Mouse (Mus musculus) heart, adult 18-20 months (tissue): Measurements from ENCODE around the gene Ube2j2. TPM values are rescaled to one million over a fixed set of nuclear protein-coding genes. Genes with fewer than 3 reads are reported as not detected.

Experiments used
- DNase-seq, 2 experiments: peaks; one replicate each; pipeline ENCODE4 v3.0.0; 2021 to 2022; ENCODE audit warnings: mixed read lengths in 1 of 2
- long read RNA-seq, 2 experiments: library from polyadenylated mRNA; stranded (forward); transcript quantifications; one replicate each; pipeline ENCODE4 v2.0.0; 2021
- total RNA-seq, 2 experiments: library from RNA; stranded (reverse); gene quantifications; 2 replicates each; pipeline ENCODE4 v1.2.3; 2021

Ube2j2 gene
- 10 to 100 TPM; 53.0 to 55.9 TPM for total RNA-seq
- long read RNA-seq, experiment 1, transcript Ube2j2-213 (7 exons, 3,339 nt), result minor isoform, 8 of 44 reads
- long read RNA-seq, experiment 1, transcript Ube2j2-201 (8 exons, 3,483 nt), result major isoform, 14 of 44 reads
- long read RNA-seq, experiment 1, transcript Ube2j2-205 (8 exons, 1,434 nt), result minor isoform, 6 of 44 reads
- long read RNA-seq, experiment 1, transcript Ube2j2-202 (7 exons, 1,309 nt), result minor isoform, 6 of 44 reads
- long read RNA-seq, experiment 1, partial matches to known transcripts, result 0 of 44 reads
- long read RNA-seq, experiment 1, other reads (novel, unspliced or antisense), result 10 of 44 reads
- long read RNA-seq, experiment 2, transcript Ube2j2-213 (7 exons, 3,339 nt), result minor isoform, 7 of 31 reads
- long read RNA-seq, experiment 2, transcript Ube2j2-201 (8 exons, 3,483 nt), result major isoform, 9 of 31 reads
- long read RNA-seq, experiment 2, partial matches to known transcripts, result 2 of 31 reads
- long read RNA-seq, experiment 2, other reads (novel, unspliced or antisense), result 5 of 31 reads

DNA sequence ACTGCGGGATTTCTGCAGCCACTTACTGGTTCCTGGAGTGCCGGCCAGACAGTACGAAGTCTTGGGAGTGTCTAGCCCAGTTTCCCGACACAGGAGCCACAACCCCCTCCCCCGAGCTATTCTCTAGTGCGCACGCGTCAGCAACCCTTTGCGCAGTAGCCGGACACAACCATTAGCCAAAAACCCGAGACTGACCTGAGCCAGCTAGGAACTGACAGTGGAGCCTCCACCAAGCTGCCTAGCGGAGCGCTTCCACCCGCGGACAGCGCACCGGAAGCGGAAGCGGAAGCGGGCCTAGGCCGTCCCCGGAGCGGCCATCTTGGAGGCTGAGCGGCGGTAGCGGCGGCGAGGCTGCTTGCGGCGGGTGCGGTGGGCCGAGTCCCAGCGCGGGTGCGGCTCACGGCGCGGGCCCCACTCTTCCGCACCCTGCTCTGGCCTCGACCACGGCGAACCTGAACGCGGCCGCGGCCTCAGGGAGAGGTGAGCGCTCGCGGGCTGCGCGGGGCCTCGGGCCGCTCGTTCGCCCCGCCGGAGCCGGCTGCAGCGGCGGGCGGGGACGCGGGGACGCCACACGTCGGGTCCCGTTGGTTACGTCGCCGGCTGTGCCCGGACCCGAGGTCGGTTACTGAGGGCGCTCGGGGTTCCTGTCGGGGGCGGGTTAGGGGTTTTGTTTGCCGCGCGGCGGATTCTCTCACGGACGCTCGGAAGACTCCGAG is at the start of gene Ube2j2:
Ube2j2 (plus strand) TSS at position 298 of the 716 bp plus-strand sequence.
- peak; percentile 98 to 99 for DNase-seq

GRCm38 (mm10) chr4:155894311-155894881 is 49.2 kb upstream of the Ube2j2 start:
- peak; percentile 88 to 92 for DNase-seq

DNA sequence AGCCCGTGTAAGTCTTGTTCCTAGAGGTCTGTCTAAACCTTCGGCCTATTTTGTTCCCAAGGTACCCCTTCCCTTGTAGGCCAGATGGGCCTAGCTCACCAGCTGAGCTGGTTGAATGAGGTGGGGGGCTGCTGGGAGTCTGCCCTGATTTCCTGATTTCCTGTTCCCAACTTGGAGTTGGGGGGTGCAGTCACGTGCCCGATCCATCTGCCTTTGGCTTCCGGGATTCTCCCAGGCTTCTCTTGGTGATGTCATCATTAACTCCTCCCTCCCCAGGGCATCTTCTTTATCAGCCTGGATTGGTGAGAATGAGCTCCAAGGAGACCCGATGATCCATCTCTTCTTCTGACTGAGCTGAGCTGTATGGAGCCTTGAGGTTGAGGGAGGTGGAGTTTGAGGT is 48.4 kb upstream of the Ube2j2 start:
- peak; percentile 72 to 81 for DNase-seq

DNA sequence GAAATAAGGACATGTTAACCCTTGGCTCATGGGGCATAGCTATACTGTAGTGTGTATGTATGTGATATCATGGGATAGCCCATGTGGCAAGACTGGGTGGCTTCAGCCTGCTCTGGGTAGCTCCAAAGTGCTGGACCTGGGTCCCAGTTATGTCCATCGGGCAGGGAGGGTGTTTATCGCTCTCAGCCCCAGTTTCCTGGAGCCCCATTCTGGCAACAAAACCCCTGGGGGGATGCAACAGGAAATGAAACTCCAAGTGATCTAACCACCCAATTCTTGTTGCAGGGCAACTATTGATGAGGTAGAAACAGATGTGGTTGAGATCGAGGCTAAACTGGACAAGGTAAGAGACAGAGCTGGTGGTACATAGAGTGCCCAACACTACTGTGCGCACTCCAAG is 47.8 kb upstream of the Ube2j2 start:
- DNase-seq, result no peak

- no peak for DNase-seq
These were observed 47.2 kb upstream of the Ube2j2 start for GRCm38 (mm10) chr4:155896461-155896860.

GRCm38 (mm10) chr4:155898318-155898717 is 45.3 kb upstream of the Ube2j2 start:
- DNase-seq, result no peak

DNA sequence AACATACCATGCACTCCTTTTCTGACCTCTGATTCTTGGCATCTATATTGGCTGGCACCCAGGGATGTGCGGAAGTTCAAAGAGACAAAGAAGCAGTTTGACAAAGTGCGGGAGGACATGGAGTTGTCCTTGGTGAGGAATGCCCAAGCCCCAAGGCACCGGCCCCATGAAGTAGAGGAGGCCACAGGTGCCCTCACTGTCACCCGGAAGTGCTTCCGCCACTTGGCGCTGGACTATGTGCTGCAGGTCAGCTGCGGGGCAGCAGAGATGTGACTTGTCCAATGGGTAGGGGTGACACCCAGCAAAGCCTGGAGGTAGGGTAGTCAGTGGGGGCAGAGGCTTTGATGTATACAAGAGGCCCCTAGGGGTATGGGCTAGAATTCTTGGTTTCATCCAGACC is 44.3 kb upstream of the Ube2j2 start:
- peak in 1 of 2 experiments; percentile 5 for DNase-seq

DNA sequence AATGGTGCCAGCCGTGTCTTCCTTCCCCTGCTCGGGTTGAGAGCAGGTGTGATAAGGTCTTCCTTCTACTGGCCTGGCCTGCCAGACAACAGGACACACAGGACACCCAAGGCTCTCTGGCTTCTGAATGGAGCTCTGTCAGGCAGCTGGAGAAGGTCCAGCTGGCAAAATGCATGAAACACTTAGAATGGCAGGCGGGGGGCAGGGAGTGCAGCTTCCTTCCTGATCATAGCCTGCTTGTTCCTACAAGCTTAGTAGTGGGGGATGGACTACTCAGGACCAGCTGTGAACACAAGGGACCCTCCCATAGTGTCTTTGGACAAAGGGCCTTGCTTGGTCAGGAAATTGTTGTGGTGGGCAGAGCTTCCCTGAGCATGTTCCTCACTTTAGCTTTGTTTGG is 42.4 kb upstream of the Ube2j2 start:
- peak; percentile 52 to 59 for DNase-seq

- peak in 1 of 2 experiments; percentile 1 for DNase-seq
These were observed 40.4 kb upstream of the Ube2j2 start for GRCm38 (mm10) chr4:155903246-155903645.

DNA sequence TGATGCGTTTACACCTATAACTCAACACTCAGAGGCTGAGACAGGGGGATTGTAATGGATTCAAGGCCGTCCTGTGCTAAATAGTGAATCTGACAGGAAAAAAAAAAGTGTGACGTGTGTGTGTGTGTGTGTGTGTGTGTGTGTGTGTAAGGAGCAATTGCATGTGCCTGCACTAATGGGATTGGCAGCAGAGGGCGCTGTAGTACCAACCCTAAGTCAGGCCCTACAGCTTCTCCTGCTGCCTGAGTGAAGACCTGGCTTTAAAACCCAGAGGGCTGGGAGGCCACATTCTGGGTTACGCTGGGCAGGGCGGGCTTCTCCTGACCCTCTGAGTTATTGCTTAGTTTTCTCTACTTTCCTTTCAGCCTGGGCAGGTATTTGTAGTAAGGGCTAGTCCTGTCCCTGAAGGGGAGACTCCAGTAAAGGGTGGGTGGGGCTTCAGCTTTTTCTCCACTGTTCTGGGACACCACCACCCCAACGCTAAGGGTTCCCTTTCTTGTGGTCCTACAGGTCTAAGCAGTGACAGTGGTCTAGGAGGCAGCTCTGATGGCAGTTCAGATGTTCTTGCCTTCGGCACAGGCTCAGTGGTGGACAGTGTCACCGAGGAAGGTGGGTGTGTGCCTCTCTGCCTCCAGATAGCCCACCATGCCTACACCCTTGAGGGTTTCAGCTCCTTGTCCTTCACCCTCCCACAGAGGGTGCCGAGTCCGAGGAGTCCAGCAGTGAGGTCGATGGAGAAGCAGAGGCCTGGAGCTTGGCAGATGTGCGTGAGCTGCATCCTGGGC is 39.1 kb upstream of the Ube2j2 start:
- DNase-seq, result peak in 1 of 2 experiments; percentile 5

DNA sequence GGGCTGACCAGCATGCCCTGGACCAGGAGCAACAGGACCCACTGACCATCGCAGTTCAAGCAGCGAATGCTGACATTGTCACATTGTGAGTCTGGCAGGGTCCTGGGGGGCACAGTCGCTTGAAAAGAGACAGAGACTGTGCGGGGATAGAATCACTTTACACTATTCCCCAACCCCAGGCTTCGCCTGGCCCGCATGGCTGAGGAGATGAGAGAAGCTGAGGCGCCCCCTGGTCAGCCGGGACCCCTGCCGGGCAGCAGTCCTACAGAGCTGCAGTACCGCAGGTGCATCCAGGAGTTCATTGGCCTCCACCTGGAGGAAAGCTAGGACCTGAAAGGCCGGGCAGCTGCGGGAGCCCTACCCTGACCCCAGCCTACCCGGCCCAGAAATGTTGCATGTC is 38.0 kb upstream of the Ube2j2 start:
- DNase-seq, result no peak

DNA sequence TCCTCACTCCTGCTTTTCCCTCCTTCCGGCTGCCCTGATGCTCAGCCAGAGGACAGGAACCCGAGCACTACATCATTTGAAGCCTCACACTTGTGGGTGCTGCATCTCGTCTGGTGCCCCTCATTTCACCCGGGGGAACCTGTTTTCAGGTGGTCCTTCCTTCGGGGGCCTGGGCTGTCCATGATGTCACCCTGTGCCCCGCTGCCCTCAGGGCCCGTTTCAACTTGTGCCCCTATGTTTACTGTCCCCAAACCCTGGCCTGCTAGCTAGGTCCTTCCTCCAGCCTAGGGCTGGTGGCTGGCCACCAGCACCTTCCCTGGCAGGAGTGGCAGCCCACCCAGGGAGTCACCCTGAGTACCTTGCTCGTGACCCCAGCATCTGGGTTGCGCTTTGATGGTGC is 37.5 kb upstream of the Ube2j2 start:
- peak in 1 of 2 experiments; percentile 1 for DNase-seq

DNA sequence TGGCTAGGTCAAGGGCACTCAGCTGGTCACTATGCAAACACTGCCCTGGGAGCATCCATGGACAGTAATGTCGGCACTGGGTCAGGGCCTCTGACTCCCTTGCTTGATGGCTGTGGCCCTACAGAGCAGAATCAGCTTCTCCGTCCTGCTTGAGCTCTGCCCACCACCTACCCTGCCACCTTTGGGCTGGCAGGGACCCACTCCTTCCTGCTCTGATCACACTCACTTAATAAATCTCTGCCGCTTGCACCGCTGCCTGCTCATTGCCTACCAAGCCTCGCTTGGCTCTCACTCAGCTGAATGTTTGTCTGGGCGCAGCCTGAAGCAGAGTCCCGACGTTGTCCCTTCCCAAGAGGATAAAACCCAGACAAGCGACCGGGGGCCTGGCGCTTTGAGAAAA is 36.6 kb upstream of the Ube2j2 start:
- DNase-seq, result peak in 1 of 2 experiments; percentile 1

- DNase-seq, result peak; percentile 1
These were observed 35.4 kb upstream of the Ube2j2 start for GRCm38 (mm10) chr4:155908281-155908680.

DNA sequence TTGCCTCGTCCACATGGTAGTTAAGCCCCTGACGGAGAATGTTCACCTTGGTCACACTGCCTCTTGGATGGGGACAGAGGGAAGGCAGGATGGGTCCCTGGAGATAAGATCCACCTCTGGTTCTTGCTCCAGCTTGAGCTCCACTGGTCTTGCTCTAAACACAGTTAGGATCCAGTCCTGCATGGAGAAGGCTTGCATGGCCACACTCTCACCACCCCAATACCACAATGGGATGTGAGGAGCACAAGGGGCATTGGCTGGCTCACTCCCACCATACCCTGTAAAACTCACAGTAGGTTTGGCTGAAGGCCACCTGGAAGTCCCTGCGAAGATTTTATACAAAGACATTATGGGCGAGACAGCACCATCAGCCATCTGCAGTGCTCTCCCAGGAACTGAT is 34.9 kb upstream of the Ube2j2 start:
- peak in 1 of 2 experiments; percentile 1 for DNase-seq

DNA sequence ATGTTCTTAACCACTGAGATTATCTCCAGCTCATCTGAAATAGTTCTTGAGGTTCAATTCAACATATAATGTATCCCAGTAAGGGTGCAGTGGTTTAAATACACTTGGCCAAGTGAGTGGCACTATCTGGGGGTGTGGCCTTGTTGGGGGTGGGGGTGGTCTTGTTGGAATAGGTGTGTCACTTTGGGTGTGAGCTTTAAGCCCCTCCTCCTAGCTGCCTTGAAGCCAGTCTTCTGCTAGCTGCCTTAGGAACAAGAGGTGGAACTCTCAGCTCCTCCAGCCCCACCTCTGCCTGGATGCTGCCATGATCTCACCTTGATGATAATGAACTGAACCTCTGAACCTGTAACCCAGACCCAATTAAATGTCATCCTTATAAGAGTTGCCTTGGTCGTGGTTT is 11.6 kb upstream of the Ube2j2 start:
- no peak for DNase-seq

- DNase-seq, result peak in 1 of 2 experiments; percentile 59
These were observed 580 bp upstream of the Ube2j2 start for GRCm38 (mm10) chr4:155943049-155943452.

- no peak for DNase-seq
These were observed 640 bp downstream of the Ube2j2 start for GRCm38 (mm10) chr4:155944271-155944670.

GRCm38 (mm10) chr4:155947094-155947493 is 3.5 kb downstream of the Ube2j2 start:
- peak in 1 of 2 experiments; percentile 0 for DNase-seq

- DNase-seq, result no peak
These were observed 11.9 kb downstream of the Ube2j2 start for GRCm38 (mm10) chr4:155955491-155955890.

DNA sequence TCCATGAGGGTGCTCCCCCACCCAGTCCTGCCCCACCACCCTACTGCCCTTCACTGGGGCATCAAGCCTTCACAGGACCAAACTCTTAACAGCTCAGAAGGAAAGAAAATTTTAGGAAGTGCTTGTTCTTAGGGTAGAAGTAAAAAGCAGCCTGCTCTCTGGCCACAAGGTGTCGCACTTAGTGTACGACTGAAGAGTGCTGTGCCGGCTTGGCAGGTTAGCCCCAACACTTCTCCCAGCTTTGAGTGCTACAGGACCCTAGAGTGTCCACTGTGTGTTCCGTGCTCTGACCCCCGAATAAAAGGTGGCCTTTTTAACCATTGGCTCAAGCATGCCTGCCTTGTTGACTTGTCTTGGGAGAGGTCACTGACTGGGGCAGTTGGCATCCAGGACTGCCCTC is 15.6 kb downstream of the Ube2j2 start:
- peak; percentile 72 to 84 for DNase-seq
